Mouse (Mus musculus) frontal cortex, adult (tissue): Measurements from ENCODE around the gene Smpd2.

Experiments
- ATAC-seq: cut with Nextera tagmentation; 2 replicates; pipeline ENCODE4 v1.9.2; 2017; ENCODE audit warnings: mild to moderate bottlenecking, moderate library complexity, mixed read lengths; ENCODE audit not compliant: low TSS enrichment

The Smpd2 gene

DNA sequence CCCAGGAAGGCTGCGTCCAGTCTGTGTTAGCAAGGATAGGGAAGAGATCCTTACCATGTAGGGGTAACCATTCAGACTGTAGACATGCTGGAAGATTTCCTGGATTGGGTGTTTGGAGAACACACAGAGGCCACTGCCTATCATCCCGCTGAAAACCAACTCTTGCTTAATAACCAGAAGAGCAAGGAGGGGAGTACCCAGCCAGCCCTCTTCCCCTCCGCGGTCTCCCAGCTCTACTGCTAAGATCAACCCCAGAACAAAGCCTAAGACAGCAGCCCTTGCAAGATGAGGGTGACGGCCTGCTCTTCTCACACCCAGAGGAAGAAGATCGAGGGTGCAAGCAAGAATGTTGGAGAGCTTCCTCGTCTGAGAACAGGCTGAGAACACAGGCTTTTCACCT lies 1.3 kb downstream of the Smpd2 start:
- no peak for ATAC-seq

DNA sequence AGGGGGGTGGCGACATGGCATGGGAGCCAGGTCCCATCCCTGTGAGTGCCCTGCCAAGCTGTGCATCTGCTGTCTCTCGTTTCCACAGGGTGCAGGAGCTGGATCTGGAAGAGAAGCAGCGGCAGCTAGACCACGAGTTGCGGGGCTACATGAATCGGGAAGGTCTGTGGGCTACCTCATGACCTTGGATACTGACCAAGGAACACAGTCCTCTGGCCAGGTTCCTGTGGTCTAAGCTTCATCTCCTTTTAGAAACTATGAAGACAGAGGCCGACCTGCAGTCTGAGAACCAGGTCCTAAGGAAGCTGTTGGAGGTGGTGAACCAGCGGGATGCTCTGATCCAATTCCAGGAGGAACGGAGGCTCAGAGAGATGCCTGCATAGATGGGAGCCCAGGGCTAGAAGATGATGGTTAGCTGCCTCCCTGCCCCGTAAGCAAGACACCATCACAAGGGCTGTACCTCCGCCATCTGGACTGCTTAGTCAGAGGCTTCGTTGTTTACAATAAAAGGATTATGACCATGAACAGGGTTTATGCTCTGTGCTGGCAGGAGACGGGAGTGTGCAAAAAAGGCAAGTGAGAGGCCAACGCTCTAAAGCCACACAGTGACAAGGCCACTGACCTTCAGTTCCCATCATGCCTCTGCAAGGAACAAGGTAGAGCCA lies 3.5 kb downstream of the Smpd2 start:
- no peak for ATAC-seq

DNA sequence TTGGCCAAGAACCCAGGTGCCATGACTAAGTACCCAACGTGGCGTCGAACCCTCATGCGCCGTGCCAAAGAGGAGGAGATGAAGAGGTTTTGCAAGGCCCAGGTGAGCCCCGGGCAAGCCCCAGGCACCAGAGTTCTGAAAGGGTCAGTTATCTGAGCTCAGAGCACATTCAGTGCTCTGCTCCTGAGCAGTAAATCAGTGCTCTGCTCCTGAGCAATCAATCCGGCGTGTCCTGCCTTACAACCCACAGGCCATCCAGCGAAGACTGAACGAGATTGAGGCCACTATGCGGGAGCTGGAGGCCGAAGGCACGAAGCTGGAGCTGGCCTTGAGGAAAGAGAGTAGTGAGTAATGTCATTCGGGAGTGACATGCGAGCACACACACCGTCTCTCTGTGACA lies 4.4 kb downstream of the Smpd2 start:
- no peak for ATAC-seq

DNA sequence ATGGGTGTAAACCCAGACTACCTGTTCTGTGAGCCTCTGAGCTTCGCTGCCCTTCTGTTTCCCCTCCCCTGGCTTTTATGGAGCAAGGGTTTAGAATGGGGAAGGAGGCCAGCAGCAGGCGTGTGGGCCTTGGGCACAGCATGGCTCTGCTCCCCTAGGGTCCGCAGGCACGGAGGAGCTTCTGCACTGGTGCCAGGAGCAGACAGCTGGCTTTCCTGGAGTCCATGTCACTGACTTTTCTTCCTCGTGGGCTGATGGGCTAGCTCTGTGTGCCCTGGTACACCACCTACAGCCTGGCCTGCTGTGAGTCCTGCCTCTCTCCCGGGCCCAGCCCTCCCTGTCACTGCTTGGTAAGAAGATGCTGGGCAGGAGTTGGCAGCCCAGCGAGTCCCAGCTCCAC lies 7.7 kb downstream of the Smpd2 start:
- no peak for ATAC-seq

DNA sequence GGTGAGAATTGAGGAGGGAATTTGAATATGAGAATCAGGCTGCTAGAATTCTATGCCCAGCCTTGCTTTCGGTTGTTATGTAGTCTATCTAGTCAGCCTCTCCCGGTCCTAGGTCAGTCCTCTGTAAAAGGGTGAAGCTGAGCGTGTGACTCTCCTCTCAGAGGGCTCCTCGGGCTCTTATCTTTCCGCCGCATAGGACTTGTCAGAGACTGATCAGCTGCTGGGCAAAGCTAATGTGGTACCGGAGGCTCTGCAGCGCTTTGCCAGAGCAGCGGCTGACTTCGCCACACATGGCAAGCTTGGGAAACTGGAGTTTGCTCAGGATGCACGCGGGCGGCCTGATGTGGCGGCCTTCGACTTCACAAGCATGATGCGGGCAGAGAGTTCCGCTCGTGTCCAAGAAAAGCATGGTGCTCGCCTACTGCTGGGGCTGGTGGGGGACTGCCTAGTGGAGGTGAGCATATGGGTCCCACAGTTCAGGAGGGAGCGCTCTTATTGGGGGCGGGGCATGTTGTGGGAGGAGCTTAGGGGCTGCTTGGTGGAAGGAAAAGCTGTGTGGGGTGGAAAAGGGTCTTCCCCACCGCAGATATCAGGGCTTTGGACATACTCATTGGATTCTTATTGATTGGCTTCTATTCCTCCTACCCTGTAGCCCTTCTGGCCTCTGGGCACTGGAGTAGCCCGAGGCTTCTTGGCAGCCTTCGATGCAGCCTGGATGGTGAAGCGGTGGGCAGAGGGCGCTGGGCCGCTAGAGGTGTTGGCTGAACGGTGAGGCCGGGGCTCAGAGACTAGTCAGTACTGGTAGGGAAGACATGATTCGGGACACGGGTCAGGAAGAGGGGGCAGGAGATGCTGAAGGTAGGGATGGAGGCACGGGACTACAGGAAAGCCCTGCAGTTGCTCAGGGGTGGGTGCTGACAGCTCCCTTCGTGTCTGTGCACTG lies 9.0 kb downstream of the Smpd2 start:
- ATAC-seq = no peak

DNA sequence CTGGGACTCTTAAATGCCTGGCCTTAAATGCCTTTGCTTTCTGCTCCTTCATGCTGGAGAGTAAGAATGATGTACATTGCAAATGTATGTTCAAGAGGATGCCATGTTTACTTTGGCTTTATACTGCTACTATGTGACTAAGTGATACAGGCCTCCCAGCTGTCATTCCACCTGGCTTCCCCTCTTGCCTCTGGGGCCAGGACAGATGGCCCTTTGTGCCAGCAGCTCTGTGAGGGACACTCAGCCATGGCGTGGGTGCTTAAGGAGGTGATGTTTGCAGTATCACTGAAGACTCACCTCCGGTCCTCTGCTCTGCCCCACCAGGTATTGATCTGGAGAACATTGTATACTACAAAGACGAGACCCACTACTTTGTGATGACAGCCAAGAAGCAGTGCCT lies 10.2 kb downstream of the Smpd2 start:
- ATAC-seq = no peak

DNA sequence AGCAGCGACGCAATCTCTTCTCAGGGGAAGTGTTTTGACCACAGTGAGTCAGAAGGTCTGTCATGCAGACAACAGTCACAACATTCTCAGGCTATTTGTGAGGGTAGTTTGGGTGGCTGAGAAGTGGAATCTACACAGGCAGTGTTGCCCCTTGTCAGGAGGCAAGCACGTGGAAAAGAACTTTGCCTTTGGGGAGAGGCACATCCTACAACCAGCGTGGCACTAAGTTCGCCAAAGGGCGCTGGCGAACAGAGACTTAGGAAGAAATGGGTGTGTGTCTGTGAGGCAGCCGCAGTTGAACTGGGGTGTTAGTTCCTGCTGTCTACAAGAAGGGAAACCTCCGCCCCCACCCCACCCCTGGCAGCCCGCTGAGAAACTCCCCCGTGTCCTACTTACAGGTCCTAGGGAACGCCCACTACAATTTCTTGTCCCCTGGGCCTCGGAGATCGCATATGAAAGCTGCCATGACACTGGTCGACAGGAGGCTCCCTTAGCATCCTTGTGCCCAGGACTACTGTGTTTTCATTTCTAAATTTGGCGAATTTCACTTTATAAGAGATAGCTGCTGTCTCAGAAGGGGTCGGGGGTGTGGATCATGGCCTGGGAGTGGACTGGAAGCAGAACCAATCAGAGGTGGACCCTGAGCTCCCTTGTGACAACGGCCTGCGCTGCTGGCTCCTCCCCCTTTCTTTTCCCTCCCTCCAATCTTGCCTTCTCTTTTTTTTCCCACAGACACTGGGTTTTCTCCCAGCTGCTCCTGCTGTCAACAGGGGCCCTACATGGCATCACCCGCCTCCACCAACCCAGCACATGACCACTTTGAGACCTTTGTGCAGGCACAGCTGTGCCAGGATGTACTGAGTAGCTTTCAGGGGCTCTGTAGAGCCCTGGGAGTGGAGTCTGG lies 12.6 kb downstream of the Smpd2 start:
- ATAC-seq = peak; percentile 65

DNA sequence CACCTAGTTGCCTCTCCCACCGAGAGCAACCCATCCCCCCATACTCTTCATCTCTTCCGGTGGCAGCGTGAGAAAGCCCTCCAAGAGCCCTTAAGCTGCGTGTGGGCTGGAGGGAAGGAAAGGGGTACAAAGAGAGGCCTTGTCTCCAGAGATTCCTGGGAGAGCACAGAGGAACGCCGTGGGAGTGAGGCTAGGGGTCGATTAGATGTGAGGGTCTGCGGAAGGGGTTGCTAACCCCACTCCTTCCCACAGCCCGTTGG lies 13.2 kb downstream of the Smpd2 start:
- ATAC-seq = no peak

DNA sequence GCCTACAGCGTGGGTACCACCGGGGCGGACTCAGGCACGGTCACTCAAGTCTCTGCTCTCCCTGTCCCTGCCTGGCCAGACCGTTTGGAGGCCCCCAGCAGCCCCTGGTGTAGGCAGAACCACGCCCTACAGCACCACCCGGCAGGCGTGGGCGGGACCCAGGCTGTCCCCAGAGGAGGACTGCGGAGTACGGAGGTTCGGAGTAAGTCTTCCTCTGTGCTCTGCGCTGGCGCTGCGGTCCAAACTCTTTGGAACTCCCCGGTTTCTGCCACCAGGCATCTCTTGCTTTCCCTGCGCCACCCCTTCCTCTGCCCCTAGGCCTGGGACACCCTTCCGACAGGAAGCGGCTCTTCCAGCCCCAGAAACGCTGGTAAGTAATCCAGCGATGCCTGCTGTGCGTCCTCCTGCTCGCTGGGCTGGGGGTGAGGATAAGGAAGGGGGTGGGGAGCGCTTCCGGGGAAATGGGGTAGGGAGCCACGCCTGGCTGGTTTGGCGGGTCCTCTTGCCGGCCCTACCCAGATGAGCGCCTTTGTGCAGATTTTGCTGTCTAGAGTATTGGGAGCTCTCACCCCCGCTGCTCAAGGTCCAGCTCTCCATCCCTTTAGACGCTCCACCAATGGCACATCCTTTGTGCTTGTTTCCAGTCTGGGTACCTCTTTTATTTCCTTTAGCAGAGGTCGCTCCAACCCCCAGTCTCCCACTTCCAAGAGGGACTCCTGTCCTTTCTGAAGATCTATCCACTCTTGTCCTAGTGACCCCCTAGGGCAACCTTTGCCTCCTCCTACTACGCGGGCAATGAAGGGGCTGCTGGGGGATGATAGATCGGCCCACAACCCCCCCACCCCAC lies 13.8 kb downstream of the Smpd2 start, which contains the start of gene Mical1:
TSS of gene Mical1 (plus strand) at position 144 of the 847 bp plus-strand sequence.
- ATAC-seq = peak; percentile 50

DNA sequence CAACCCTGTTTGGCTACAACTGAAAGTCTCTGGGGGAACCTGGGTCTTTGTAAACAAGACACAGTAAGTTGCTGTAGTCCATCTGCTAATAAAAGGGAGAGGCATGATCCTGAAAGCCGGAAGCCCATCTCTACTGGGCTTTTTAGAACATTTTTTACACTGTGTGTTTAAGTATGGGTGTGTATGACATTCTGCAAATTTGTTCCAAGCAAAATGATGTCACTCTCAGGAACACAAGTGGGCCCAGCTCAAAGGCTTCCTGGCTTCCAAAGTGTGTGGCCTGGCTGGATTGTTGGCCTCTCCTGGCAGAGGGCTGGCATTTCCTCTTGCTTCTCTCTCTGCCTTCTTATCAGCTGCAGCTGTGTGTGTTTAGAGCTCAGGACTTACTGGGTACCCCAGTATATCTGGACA lies 15.2 kb downstream of the Smpd2 start:
- no peak for ATAC-seq

DNA sequence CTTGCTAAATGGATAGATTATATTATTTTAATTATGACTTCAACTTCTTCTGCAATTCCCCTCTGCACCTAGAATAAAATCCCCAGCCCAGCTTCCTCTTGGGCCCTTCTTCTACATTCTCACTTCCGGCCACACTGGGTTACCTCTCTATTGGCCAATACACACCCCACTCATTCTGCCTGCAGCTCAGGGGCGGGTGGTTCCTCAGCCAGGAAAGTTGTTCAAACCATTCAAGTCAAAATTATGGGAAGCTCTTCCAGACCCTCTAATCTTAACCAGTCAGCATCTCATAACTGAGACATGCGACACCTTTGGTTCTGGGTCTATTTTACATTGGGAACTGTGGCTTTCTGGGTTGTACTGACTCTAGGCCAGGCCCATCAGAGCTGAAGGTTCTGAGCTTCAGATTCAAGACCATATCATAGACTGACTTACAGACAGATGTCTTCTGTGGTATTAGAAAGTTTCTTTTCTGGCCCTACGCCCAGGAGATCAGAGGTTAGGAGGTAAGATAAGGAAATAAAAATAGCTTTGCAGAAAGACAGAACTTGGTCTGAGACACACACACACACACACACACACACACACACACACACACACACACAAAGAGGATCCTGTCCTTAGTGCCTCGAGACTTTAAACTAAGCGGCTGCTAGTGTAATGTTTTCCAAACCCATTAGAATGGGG lies 16.2 kb downstream of the Smpd2 start:
- no peak for ATAC-seq

DNA sequence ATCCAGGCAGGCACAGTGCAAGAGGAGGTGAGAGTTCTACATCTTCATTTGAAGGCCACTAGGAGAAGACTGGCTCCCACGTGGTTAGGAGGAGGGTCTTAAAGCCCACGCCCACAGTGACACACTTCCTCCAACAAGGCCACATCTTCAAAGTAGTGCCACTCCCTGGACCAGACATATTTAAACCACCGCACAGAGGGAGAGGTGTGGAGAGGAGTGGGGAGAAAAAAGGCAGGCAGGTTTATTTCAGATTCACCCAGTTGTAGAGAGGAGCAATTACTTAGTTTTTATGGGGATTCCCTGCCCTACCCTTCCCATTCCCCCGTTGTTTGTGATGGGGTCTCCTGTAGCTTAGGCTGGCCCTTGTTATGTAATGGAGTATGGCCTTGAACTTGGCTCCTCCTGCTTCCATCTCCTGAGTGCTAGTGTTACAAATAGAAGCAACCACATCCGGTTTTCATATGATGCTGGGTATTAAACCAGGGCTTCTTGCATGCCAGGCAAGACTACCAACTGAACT lies 17.1 kb downstream of the Smpd2 start:
- ATAC-seq = no peak

DNA sequence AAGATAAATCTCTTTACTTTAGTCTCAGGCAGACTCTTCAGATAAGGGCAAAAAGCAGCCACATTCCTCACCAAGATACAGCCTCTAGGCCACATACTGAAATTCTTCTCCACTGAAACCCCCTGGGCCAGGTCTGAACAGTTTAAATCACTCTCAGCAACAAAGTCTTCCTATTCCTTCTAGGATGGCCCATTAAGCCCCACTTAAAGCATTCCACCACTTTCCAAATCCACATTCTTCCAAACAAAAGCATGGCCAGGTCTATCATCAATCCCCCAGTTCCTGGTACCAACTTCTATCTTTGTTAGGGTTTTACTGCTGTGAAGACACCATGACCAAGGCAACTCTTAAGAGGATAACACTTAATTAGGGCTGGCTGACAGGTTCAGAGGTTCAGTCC lies 17.6 kb downstream of the Smpd2 start:
- ATAC-seq = no peak

DNA sequence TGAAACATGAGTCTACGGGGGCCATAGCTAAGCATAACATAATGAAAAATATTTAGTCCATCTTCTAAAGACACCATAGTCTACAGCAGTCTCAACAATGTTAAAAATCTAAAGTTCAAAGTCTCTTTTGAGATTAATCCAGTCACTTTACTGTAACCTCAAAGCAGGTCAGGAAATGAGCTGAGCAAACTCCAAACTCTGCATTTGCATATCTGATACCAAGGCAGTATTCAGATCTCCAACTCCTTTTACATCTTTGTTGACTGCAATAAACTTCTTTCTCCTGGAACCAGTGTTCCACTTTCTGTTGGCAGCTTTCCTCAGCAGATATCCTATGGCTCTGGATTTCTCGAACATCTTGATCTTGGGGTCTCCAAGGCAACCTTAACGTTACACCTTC lies 19.5 kb downstream of the Smpd2 start:
- ATAC-seq = no peak

DNA sequence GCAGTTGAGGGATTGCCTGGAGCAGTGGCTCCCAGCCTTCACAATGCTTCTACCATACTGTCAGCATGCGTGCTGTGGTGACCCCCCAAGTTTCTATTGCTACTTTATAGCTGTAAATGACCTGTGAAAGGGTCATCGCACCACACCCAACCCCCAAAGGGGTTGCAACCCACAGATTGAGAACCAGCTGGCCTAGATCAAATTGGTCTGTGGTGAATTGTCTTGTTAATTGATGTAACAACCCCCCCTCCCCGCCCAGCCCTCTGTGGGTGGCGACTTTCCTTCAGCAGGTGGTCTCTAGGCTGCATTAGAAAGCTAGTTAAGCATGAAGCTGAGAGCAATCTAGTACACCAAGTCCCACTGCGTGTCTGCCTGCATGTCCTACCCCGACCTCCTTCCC lies 22.8 kb downstream of the Smpd2 start:
- ATAC-seq = no peak

DNA sequence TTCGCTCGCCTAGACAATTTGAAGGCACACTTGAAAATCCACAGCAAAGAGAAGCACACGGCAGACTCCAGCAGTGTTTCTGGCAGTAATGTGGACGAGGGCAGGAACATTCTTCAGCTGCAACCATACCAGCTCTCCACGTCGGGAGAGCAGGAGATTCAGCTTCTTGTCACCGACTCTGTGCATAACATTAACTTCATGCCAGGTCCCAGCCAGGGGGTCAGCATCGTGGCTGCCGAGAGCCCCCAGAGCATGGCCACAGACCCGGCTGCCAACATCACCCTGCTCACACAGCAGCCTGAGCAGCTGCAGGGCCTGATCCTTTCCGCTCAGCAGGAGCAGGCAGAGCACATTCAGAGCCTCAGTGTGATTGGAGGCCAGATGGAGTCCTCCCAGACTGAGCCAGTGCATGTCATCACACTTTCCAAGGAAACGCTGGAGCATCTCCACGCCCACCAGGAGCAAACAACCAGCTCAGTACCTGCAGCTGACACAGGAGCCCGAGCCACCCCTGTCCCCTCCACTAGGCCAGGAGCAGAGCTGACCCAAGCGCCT lies 25.7 kb downstream of the Smpd2 start:
- ATAC-seq = no peak

DNA sequence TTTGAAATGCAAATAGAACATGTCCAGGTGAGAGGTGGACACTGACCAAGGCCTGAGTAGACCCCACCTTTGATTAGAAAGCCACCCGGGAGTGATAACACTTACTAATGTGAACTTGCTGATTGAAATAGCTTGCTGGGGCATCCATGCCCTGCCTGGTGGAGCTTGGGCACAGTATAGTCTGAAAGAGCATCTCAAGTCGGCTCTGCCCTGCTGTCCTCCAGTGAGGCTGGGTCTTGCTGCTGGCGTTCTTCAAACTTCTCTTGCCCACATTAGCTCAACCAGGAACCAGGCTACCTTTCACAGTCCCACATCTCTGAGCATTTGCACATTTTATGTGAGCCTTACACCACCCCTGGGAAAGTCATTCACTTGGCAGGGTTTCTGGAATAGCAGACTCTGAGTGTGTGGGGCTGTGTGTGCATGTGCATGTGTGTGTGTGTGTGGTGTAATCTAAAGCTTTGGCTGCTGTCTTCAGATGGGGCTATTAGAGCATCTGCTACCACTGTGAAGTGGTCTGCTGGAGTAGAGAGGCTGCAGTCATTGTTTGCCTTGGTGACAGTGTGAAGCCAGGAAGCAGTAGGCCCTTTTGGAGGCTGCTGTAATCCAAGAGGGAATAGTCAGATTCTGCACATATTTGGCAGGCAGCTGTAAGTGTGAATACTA lies 29.0 kb downstream of the Smpd2 start:
- ATAC-seq = peak; percentile 83

DNA sequence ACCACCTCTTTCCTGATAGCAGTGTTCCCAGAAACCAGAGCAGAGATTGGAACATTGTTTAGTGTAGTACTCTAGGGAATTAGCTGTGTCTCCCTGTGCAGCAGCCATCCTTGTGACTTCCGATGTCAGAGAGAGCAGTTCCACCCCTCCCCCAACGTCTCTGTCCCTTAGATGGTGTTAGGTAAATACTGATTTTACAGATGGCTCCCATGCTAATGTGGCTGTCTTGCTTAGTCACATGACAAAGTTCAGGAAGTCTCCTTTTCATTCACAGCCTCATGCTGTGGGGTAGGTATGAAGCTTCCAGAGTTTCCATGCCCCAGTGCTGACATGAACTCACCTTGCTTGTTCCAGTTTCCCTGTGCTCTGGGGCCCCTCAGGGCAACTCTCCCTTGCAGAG lies 29.7 kb downstream of the Smpd2 start:
- ATAC-seq = no peak

DNA sequence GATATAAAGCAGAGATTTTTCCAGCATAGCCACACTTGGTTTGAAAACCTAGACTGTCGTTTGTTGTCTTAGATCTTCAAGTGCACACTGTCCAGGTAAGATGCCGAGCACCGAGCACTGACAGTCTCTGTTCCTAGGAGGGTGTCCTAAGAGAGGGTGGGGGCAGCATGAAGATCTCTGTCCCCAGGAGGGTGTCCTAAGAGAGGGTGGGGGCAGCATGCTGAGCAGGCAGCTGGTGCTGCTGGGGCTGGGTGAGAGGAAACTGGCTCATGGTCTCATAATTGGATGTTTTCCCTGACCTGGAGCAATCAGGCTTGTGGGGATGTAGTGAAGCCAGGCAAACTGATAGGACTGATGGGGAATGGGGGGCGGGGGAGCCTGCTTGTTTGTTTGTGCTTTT lies 30.2 kb downstream of the Smpd2 start:
- ATAC-seq = no peak

DNA sequence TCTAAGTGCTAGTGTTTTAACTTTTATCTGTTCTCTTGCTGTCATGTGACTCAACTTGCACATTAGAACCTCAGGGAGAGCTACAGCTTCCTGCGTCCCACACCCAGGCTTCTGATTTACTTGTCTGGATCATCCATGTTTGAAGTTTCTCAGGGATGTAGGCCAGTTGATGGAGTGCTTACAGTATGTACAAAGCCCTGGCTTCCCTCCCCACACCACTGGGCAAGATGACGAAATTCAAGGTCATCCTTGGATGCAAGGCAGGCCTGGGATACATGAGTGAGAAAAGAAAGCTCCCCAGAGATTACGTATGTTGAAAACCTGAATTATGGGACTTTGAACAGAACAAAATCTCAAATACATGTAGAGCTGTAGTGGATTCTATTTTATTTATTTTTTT lies 37.4 kb downstream of the Smpd2 start:
- no peak for ATAC-seq
